10 mouse cellular contexts compared by ENCODE assay signal in genomic region chr3:87542481-87543215, GRCm38 (mm10). TPM values are rescaled to one million over a fixed set of nuclear protein-coding genes. Genes with fewer than 3 reads are reported as not detected.
DNase-seq lines count a peak whose midpoint lies in the region; ATAC-seq and TF ChIP-seq lines count a peak whose summit lies in the region.
"Had no signal": no experiment of that assay in that cellular context is flagged by ENCODE, and none has a peak within 500 bp of the region (broad histone marks: within the 10 kb centered on the region; RNA-seq: fewer than 3 reads in every experiment).

No protein-coding gene starts in this region.

- in situ Hi-C loops in Patski (cut with MboI; ENCODE audit: low pct_unique_long_range_greater_than_20kb): no loop called here

- peak; percentile 33 for ATAC-seq in Patski
- ATAC-seq in embryonic facial prominence, embryonic 12.5 days (ENCODE audit: insufficient number of reproducible peaks, insufficient read depth, low FRiP score, low TSS enrichment): no peak
- no peak for ATAC-seq in erythroblast, adult 5-6 weeks (replicated peaks; ENCODE audit: low FRiP score, poor library complexity, severe bottlenecking)
- ATAC-seq: intestine, embryonic 15.5 days had no signal

- intact Hi-C loops in gastrocnemius, adult 2 months (cut with DNase I): no loop called here
- intact Hi-C loops in heart, postnatal 10 days (cut with DNase I): no loop called here

- CTCF ChIA-PET in Patski (lab: Charles Lee): no interaction called here

- no peaks in the 10 kb centered on the region for H3K4me1 ChIP-seq in embryonic facial prominence, embryonic 12.5 days

- no peaks in the 10 kb centered on the region for H3K9me3 ChIP-seq in embryonic facial prominence, embryonic 12.5 days
- H3K9me3 ChIP-seq: intestine, embryonic 15.5 days; liver, embryonic 15.5 days had no signal

- H3K4me2 ChIP-seq in embryonic facial prominence, embryonic 12.5 days (replicated peaks): no peak overlapping the region
- H3K4me2 ChIP-seq: intestine, embryonic 15.5 days; liver, embryonic 15.5 days had no signal

- POLR2A ChIA-PET in Patski (lab: Charles Lee): interaction anchor here (0.8 to 1.6 kb wide), 2 partner anchors 17 to 226 kb away, joined by 3 to 4 read pairs; partner anchors contain the start of gene Etv3

- no peak overlapping the region for H3K4me3 ChIP-seq in gastrocnemius, adult 2 months
- no peak overlapping the region for H3K4me3 ChIP-seq in embryonic facial prominence, embryonic 12.5 days
- H3K4me3 ChIP-seq: intestine, embryonic 15.5 days; liver, embryonic 15.5 days had no signal

- DNase-seq in gastrocnemius, adult 2 months: no peak
- DNase-seq in gastrocnemius, adult 18-20 months (ENCODE audit: low spot score): no peak
- DNase-seq in Patski (ENCODE audit: low read depth, low spot score): no peak
- peak; percentile 68 for DNase-seq in heart, postnatal 10 days
- no peak for DNase-seq in urinary bladder, postnatal 25 days (ENCODE audit: low spot score)
- DNase-seq: gastrocnemius, postnatal 14 days had no signal

- H3K27me3 ChIP-seq in Patski: no peaks in the 10 kb centered on the region
- H3K27me3 ChIP-seq in embryonic facial prominence, embryonic 12.5 days: 0 out of 2 replicates have a peak, but pooled peaks cover 3% of the 10 kb centered on the region
- H3K27me3 ChIP-seq: intestine, embryonic 15.5 days had no signal

- H3K36me3 ChIP-seq in embryonic facial prominence, embryonic 12.5 days: peaks cover 19% of the 10 kb centered on the region
- H3K36me3 ChIP-seq: intestine, embryonic 15.5 days; liver, embryonic 15.5 days had no signal

- TF ChIP-seq CTCF in gastrocnemius, adult 2 months (IDR thresholded peaks at IDR 0.05): no peak
- TF ChIP-seq CTCF in Patski (IDR thresholded peaks at IDR 0.05): no peak

- WGBS in embryonic facial prominence, embryonic 12.5 days: 56% methylated on average over 7 of the region's 7 CpGs

- no peak overlapping the region for H3K9ac ChIP-seq in embryonic facial prominence, embryonic 12.5 days
- H3K9ac ChIP-seq: intestine, embryonic 15.5 days; liver, embryonic 15.5 days had no signal

- peak overlapping the region; percentile 20; the same call in 1 of the 2 replicates for H3K27ac ChIP-seq in gastrocnemius, adult 2 months
- 0 out of 2 replicates have a peak overlapping the region, but pooled peaks have one; percentile 3 for H3K27ac ChIP-seq in embryonic facial prominence, embryonic 12.5 days
- H3K27ac ChIP-seq: intestine, embryonic 15.5 days; liver, embryonic 15.5 days had no signal

RNA-seq across cellular contexts. Expression of gene Etv3, which starts 17.4 kb away (rescaled TPM):
- 10 to 100 TPM in 1 of 2 experiments, 1 to 10 TPM in 1; 9.5 to 10.6 TPM for total RNA-seq in gastrocnemius, adult 2 months (2021)
- total RNA-seq in gastrocnemius, adult 18-20 months (2021): 1 to 10 TPM; 9.5 to 9.7 TPM
- polyA plus RNA-seq in Patski (2021): 17.7 TPM
- 16.3 and 17.8 TPM in 2 replicates for polyA plus RNA-seq in embryonic facial prominence, embryonic 12.5 days (2016; fragmentation: Nextera tagmentation; extraction: Ambion mirVana)
- total RNA-seq in heart, postnatal 10 days (2021): 10 to 100 TPM; 17.1 to 18.3 TPM
- 1.3 and 2.3 TPM in 2 replicates for total RNA-seq in erythroblast, adult 5-6 weeks (2015; ENCODE audit: low replicate concordance)
- 1.4 and 2.5 TPM in 2 replicates for total RNA-seq in erythroblast, adult 5-6 weeks (2017; ENCODE audit: low replicate concordance)

Comparison
In these comparisons a context has a peak if more than half of its experiments do, and no peak if none do; other contexts are left out.
1. DNase-seq: peak in heart, postnatal 10 days (2 of 2); none in gastrocnemius, adult 2 months (single experiment), gastrocnemius, adult 18-20 months (single experiment), Patski (single experiment) and urinary bladder, postnatal 25 days (single experiment).